Mouse (Mus musculus) midbrain, postnatal 0 days (tissue): ENCODE data around the gene Tax1bp1. TPM values are rescaled to one million over a fixed set of nuclear protein-coding genes. Genes with fewer than 3 reads are reported as not detected.

ENCODE experiments used
- ATAC-seq: fragments of 200-750 bp; cut with Nextera tagmentation; 2 replicates; pipeline ENCODE4 v1.8.0; 2017; ENCODE audit warnings: moderate number of reproducible peaks, mild to moderate bottlenecking, moderate TSS enrichment, moderate library complexity; ENCODE audit not compliant: low FRiP score
- DNase-seq: peaks from one replicate; pipeline ENCODE4 v3.0.0-alpha.2; 2015; ENCODE audit warnings: low spot score
- H3K27ac ChIP-seq: fragments of 300-500 bp; sonication (generic); 2 replicates; pipeline ENCODE4 v1.5.1; 2014; ENCODE audit warnings: low read depth, mild to moderate bottlenecking, low read length, mixed read lengths
- H3K27me3 ChIP-seq: fragments of 300-500 bp; sonication (generic); 2 replicates; pipeline ENCODE4 v1.6.1; 2014; ENCODE audit warnings: low read length, control low read depth, mixed read lengths; ENCODE audit not compliant: insufficient read depth
- H3K36me3 ChIP-seq: fragments of 300-500 bp; sonication (generic); 2 replicates; pipeline ENCODE4 v1.6.1; 2014; ENCODE audit warnings: low read length, control low read depth, mixed read lengths; ENCODE audit not compliant: insufficient read depth
- H3K4me1 ChIP-seq: fragments of 300-500 bp; sonication (generic); 2 replicates; pipeline ENCODE4 v1.6.1; 2014; ENCODE audit warnings: mild to moderate bottlenecking, control low read depth, antibody characterized with exemption, low read length, mixed read lengths; ENCODE audit not compliant: insufficient read depth
- H3K4me2 ChIP-seq: fragments of 300-500 bp; sonication (generic); 2 replicates; pipeline ENCODE4 v1.6.1; 2014; ENCODE audit warnings: low read depth, mild to moderate bottlenecking, low read length, mixed read lengths; ENCODE audit not compliant: poor library complexity, severe bottlenecking
- H3K4me3 ChIP-seq: fragments of 300-500 bp; sonication (generic); 2 replicates; pipeline ENCODE4 v1.5.1; 2014; ENCODE audit warnings: low read depth, mild to moderate bottlenecking, low read length, moderate library complexity
- H3K9ac ChIP-seq: fragments of 300-500 bp; sonication (generic); replicated peaks from 2 replicates; pipeline ENCODE4 v1.6.1; 2014; ENCODE audit warnings: mild to moderate bottlenecking, low read length, moderate library complexity, mixed read lengths; ENCODE audit not compliant: poor library complexity, severe bottlenecking
- H3K9me3 ChIP-seq: fragments of 300-500 bp; sonication (generic); 2 replicates; pipeline ENCODE4 v1.6.1; 2016; ENCODE audit warnings: low read length, control low read depth
- CTCF ChIP-seq: IDR thresholded peaks from 2 replicates; pipeline ENCODE4 v1.5.1; 2016; ENCODE audit warnings: antibody characterized with exemption, mild to moderate bottlenecking
- WGBS: fragments of 180-500 bp; shearing (Covaris S2); extraction: QIAGEN DNeasy Blood & Tissue Kit; methylation state at CpG from one replicate; pipeline ENCODE4 v1.1.7; 2014; 5-methylcytosine and 5-hydroxymethylcytosine counted together
- polyA plus RNA-seq: library from polyadenylated mRNA; unstranded; fragments of >200 nt; fragmentation: Nextera tagmentation; extraction: Ambion mirVana; gene quantifications from 2 replicates; pipeline ENCODE4 v1.2.1, GENCODE M21; 2015
- total RNA-seq: library from RNA; depleted of rRNA; stranded (reverse); fragments of >200 nt; gene quantifications from 2 replicates; pipeline ENCODE4 v1.2.3, GENCODE M21; 2014

The Tax1bp1 gene
- total and polyA plus RNA-seq, 2 experiments from 2014 or later, result 61.4 to 160 TPM

DNA sequence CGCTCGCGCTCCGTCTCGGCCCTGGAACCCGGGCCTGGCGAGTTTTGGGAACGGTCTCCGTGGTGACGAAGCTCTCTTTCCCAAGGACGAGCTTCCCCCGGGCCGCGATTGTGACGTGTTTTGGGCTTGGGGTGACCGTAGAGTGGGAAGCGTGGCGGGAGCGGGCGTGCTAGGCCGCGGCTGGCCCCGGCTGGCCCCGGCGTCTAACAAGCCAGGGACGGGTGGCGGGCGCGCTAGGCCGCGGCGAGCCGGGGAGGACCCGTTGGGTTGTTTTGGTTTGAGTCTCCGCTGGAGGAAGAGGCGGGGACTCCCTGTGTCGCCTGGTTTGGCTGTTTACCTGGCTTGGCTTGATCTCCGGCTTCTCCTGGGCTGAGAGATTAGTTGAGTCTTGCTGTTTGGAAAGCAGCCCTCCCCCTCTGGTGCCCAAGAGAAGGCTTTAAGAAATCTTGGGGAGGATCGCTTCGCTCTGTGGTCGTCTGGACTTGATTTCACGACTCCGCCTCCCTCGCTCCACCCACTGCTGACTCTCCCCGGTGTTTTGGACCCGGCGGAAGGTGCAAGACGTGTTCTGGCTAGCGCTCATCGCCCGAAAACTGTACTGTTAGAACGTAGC is 474 bp downstream of the Tax1bp1 start:
- ATAC-seq (peak; percentile 85), DNase-seq (peak; percentile 65)
- WGBS, result under 1% methylated on average over 44 of the region's 52 CpGs
- Histone ChIP-seq H3K9me3 (no peaks in the 10 kb centered on the region), H3K4me3 (peak overlapping the region; percentile 58), H3K27me3 (no peaks in the 10 kb centered on the region), H3K36me3 (no peaks in the 10 kb centered on the region), H3K27ac (peak overlapping the region; percentile 85), H3K9ac (peak overlapping the region; percentile 84), H3K4me2 (peak overlapping the region; percentile 63), H3K4me1 (no peaks in the 10 kb centered on the region)
- TF ChIP-seq CTCF, result no peak

DNA sequence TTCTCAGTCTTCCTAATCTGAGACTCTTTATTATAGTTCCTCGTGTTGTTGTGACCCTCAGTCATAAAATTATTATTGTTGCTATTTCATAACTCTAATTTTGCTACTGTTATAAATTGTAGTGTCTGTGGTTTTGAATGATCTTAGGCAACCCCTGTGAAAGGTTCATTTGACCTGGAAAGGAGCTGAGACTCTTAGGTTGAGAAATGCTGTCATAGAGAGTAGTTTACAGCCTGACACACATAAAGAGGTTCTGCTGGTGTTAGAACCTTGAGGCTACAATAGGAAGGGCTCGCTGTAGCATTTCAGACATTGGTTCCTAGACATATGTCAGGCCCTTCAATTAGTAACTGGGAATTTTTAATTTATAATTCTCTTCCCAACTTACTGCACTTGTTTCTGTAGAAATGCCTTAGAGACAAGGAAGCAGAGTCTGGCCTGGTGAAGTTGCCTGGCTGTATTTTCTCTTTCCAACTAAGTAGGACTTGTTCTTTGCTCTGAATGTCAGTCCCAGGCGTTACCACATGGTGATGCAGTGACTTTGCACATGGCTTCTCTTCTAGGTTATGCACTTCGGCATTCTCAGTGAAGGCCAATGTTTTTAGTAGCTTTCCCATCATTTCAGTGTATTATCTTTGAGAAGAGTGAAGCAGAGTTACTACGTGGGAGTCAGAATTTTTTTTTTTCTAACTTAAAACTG is 4.1 kb downstream of the Tax1bp1 start:
- no peaks in the 10 kb centered on the region for H3K9me3 ChIP-seq
- H3K4me3 ChIP-seq, result no peak overlapping the region
- H3K4me1 ChIP-seq, result no peaks in the 10 kb centered on the region
- H3K27ac ChIP-seq, result no peak overlapping the region
- no peaks in the 10 kb centered on the region for H3K36me3 ChIP-seq
- peak; percentile 15 for TF ChIP-seq CTCF
- H3K27me3 ChIP-seq, result no peaks in the 10 kb centered on the region
- H3K4me2 ChIP-seq, result no peak overlapping the region
- DNase-seq (no peak), ATAC-seq (no peak)
- H3K9ac ChIP-seq, result no peak overlapping the region
- WGBS, result 87% methylated on average over 5 of the region's 5 CpGs

DNA sequence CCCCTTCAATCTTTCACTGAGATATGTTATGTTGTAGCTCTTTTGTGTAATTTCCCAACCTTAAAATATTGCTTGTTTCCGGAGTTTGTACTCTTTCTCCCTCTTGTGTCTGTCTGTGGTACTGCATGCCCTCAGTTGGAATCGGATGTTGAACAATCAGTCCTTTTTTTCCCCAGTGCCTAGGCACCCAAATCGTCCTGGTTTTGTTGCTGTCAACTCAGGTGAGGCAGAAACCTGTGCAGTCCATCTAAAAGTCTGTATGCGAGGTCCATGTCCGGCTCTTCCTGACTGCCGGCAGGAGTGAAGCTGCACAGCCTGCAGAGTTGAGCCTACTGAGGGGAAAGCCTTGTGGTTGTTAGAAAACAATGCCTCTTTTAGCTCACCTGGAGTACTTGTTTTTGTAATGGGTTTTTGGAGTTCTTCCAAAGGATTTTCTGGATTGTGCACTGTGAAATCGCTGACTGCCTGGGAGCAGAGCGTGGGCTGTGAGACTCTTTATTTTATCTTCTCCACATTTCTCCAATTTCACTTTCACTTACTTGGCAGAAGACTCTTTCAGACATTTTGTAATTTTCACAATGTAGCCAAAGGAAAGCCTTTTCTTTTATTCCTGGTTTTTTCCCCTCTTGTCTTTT is 11.4 kb downstream of the Tax1bp1 start:
- no peaks in the 10 kb centered on the region for H3K9me3 ChIP-seq
- H3K36me3 ChIP-seq, result peaks cover 14% of the 10 kb centered on the region
- peak; percentile 96 for TF ChIP-seq CTCF
- WGBS, result 60% methylated on average over 8 of the region's 8 CpGs
- H3K27ac ChIP-seq, result no peak overlapping the region
- no peak overlapping the region for H3K4me3 ChIP-seq
- DNase-seq (peak; percentile 53), ATAC-seq (no peak)
- no peak overlapping the region for H3K9ac ChIP-seq
- no peaks in the 10 kb centered on the region for H3K4me1 ChIP-seq
- H3K4me2 ChIP-seq, result no peak overlapping the region
- no peaks in the 10 kb centered on the region for H3K27me3 ChIP-seq

DNA sequence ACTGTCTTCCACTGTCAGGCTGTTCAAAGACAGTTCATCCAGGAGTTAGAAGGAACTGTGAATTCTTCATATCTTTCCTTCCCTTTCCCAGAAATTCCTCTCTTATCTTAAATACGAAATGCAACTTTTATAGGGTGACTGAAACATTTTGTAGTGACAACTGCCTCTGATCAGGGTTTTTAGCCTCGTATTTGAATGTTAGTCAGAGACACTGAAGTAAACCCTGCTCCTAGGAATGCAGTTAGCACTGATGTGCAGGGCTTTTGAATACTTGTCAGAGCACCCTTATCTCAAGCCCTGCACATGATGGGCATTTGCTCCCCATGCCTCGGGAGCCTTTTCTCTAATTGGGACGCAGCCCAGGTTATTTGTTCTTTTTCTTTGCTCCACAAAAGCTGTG is 16.8 kb downstream of the Tax1bp1 start:
- Histone ChIP-seq H3K4me2 (no peak overlapping the region), H3K27me3 (no peaks in the 10 kb centered on the region), H3K36me3 (peaks cover 14% of the 10 kb centered on the region), H3K4me1 (no peaks in the 10 kb centered on the region), H3K4me3 (no peak overlapping the region), H3K9me3 (no peaks in the 10 kb centered on the region), H3K27ac (no peak overlapping the region), H3K9ac (no peak overlapping the region)
- DNase-seq (no peak), ATAC-seq (no peak)
- 81% methylated on average over 4 of the region's 4 CpGs for WGBS
- TF ChIP-seq CTCF, result no peak

DNA sequence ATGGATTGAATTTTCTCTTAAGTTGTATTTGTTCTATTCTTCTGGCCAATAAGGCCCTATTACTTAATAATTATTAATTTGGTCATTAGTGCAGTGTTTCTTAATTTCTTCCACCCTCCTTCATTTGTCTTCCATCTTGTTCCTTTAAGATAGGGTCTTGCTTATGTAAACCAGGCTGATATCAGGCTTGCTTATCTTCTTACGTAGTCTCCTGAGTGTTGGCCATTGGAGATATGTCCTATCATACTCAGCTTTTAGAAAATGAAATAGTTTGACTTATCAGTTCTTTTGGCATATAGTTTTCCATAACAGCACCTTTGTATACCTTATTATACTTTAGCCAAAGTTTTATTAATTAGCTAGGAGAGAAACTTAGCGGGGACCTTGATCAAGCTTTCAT is 21.1 kb downstream of the Tax1bp1 start:
- DNase-seq (no peak), ATAC-seq (no peak)
- Histone ChIP-seq H3K9ac (no peak overlapping the region), H3K4me1 (no peaks in the 10 kb centered on the region), H3K27me3 (no peaks in the 10 kb centered on the region), H3K36me3 (peaks cover 16% of the 10 kb centered on the region), H3K4me2 (no peak overlapping the region), H3K27ac (no peak overlapping the region), H3K4me3 (no peak overlapping the region), H3K9me3 (no peaks in the 10 kb centered on the region)
- WGBS, result 97% methylated on average over 2 of the region's 2 CpGs
- no peak for TF ChIP-seq CTCF

DNA sequence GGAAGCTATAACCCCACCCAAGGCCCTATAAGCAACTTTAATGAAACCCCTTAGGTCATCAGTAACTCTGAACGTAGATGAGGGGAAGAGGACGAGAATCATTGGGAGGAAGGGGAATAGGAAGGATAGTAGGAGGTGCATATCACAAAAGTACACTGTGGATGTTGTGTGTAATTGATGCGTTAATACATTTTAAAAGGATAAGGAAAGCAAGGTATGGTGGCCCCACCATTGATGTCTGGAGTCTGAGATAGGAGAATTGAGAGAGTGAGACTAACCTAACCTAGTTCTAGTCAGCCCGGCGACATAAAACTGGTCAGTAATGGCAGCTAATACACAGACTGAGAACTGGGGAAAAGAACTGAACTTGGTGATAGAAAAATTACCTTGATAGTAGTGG is 39.3 kb downstream of the Tax1bp1 start:
- TF ChIP-seq CTCF, result no peak
- peaks cover 9% of the 10 kb centered on the region for H3K36me3 ChIP-seq
- no peak overlapping the region for H3K4me3 ChIP-seq
- DNase-seq (no peak), ATAC-seq (no peak)
- H3K9me3 ChIP-seq, result no peaks in the 10 kb centered on the region
- H3K9ac ChIP-seq, result no peak overlapping the region
- H3K4me2 ChIP-seq, result no peak overlapping the region
- H3K27me3 ChIP-seq, result no peaks in the 10 kb centered on the region
- H3K4me1 ChIP-seq, result no peaks in the 10 kb centered on the region
- H3K27ac ChIP-seq, result no peak overlapping the region
- WGBS, result 94% methylated on average over 5 of the region's 5 CpGs
